Mouse (Mus musculus) spleen, adult 18-20 months (tissue): Measurements from ENCODE around the gene Tspan7.

Experiments
- DNase-seq, 2 experiments: peaks; one replicate each; pipeline ENCODE4 v3.0.0; 2022; ENCODE audit warnings: mixed read lengths in 2 of 2

Gene Tspan7

DNA sequence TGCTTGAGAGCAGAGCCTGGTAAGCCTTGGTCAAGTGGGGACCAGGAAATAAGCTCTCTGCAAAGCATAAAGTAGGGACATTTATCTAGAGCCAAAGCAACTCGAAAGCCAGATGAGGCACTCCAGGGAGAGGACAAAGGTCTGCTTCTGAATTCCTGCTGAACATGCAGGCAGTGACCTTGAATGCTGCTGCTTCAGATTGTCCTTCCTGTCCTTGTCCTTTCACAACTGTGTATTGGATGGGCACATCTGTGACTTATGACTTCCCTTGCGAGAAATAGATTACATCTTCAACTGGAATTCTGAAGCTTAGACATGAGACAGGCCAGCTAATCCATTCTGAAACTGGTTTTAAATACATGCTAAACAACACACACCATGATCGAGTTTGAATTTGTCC, 71.9 kb downstream of the Tspan7 start:
- DNase-seq = no peak

DNA sequence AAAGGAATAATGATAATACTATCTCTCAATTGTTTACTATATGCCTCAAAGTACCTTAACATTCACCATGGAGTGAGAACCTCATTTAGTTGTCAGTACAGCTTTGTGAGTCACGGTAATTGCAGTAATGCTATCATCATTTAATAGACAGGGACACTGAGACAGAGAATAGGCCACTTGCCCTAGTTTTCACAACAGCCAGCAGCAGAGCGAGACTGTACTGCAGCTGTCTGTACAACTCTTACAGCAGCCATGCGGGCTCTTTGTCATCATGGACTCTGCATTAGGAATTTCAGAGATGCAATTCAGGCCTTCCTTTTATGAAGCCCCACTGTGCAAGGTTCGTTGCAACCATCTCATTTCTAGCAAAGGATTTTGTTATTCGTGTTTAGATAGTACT, 72.6 kb downstream of the Tspan7 start:
- no peak for DNase-seq

DNA sequence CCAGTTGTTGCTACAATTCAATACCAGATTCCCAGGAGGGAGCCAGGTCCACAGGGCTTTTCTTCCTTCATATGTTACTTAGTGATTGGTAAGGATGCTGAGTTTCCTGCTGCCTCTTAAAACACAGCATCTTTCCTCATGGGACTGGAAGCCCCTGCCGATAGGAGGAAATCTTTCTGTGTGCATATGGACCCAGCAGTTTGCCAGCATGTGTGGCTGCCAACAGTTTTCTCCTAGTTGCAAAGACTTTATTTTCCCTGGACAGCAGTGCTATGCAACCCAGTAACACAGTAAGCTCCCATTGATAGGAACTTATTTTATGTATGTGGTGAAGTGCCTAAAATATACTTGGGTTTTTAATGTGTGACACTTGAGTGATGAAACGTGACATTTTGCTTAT, 73.7 kb downstream of the Tspan7 start:
- DNase-seq = no peak

DNA sequence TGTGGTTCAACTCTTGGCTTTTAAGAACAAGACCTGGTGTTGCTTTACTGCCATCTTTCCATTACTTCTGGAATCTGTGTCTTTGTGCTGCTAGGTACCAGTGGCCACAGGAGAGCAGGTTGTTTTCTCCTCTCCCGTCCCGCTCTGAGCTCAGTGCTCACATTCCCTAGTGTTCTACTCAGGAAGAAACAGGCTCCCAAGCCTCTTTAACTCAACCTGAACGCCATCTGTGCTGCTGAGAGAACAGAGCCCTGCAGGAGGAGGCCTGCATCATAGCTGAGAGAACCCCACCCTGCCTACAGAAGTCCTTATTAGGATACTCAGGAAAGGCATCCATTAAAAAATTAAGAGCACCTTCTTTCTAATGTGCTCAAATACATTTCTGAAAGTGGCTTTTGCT, 80.9 kb downstream of the Tspan7 start:
- DNase-seq = no peak

DNA sequence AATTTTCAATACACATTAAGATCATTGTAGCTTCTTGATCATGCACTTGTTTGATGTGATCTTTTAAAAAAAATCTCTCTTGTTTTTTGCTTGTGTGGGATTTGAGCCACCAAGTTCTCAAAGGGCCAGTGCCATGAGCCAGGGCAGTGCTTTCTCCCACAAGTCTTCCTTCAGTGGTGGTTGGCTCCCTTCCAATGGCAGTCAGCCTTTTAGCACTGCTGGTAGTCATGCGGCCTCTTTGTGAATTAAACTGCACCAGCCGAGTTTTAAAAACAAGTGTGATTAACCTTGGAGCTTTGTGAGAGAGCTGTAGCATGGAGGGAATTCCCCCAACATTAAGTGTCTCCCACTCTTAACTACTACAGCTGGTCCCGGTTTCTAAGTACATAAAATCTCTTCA, 89.6 kb downstream of the Tspan7 start:
- no peak for DNase-seq

DNA sequence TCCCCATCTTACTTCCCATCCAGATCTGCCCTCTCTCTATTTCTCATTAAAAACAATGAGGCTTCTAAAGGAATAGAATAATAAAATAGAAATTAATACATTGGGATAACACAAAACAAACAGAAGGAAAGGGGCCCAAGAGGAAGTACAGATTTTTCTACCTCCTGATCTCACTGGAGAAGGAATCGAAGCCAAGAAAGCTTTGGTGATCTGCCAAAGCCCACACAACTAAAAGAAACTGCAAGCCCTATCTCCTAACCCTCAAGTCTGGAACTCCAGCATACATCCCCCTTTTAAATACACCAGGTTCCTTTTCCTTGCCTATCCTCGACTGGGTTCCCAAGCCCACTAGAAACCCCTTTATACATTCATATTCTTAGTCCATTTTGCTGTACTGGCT, 90.4 kb downstream of the Tspan7 start:
- DNase-seq = no peak

DNA sequence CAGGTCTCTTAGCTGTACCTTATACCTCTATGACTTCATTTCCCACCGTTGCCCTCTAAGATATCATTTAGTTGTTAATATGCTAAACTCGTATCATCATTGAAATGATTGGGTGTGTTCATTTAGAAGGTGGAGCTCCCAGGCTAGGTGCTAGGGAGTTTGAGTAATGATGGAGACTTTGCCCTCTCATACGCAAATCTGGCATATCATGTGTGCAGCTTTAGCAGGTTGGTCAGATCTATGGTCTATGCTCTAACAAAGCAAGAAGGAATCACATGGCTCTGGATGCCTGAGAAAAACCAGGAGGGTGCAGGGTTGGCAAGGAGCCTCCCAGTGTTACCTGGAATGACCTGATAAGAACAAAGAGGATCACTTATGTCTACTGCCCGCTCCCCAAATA, 91.4 kb downstream of the Tspan7 start:
- no peak for DNase-seq

DNA sequence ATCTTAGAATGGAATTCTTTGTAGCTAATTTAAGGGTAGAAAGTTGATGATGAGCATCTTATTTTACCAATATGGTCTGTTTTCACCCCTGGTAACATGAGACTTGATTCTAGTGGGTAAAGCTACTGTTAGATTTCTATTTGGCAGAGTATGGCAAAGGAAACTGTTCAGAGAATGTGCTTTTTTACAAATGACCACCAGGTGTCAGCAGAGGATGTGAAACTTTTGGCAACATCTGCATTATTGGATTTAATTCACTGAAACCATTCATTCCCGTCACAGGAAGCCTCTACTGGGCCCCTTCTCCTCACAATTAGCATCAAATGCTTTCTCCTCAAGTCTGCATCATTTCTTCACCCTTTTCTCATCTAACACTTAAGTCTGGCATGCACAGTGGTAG, 92.4 kb downstream of the Tspan7 start:
- no peak for DNase-seq

DNA sequence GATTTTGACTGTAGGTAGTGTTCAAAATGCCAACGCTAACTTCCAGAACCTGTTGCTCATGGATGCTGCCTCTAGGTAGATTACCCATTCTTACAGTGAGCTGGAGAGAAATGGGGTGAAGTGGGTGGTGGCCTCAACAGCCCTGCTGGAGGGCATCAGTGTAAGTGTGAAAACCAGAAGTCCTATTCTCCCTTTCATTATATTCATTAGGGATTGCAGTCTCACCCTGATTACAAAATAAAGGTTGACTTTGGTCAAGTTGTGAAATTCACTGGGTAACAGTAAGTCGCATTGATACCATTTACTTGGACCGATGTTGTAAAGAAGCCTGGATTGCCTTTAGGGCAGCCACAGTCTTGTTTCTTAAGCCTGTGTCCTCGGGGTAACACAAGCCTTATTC, 97.8 kb downstream of the Tspan7 start:
- DNase-seq = no peak

DNA sequence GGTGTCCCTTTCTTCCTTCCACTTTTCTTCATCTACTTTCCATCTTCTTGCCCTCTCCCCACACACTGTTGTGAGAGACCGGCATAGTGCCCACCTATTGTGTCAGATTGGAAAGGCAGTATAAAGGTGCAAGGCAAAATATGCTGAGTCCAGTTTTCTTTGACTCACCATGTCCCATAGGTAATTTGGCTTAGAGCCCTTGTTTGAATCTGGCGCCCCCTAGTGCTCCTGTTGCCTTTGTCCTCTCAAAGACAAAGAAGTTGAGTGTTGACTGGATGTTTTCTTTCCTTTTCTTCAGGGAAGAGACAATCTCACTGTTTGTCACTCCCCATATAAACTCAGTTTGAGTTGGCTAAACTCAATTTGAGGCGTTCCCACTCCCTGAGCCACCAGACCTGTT, 107.3 kb downstream of the Tspan7 start:
- no peak for DNase-seq

DNA sequence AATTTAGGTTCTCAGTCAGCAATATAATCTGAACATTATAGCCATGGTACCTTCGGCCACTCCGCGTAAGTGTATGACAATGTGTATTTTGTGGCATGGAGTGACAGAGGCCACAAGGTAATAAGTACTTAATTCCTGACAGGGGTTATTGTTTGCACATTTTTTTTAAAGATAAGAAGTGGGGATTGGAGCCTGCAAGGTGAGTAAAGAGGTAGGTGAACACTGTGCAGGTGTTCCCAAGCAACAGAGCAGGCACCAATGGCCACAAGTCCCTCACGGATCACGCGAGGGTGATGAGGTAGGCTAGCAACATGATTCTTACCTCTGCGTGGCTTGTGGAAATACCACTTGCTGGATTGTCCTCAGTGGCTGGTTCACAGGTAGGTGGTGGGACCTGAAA, 108.6 kb downstream of the Tspan7 start:
- no peak for DNase-seq

DNA sequence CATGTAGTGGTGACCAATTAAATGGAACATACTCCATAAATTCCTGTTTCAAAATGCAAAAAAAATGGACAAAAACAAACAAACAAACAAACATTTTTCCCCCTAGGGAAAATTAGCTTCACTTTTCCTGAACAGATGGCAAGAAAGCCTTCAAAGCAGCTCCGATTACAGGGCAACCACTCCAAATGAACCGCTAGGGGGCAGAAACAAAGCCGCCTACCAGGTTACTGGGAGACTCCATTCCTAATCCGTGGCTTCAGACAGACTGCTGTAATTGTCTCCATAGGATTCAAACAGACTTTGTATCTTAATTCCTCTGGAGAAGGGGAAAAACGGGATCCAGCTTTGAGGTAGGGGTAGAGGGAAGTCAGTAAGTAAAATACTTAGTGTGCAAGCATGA, 132.2 kb downstream of the Tspan7 start:
- DNase-seq = no peak

DNA sequence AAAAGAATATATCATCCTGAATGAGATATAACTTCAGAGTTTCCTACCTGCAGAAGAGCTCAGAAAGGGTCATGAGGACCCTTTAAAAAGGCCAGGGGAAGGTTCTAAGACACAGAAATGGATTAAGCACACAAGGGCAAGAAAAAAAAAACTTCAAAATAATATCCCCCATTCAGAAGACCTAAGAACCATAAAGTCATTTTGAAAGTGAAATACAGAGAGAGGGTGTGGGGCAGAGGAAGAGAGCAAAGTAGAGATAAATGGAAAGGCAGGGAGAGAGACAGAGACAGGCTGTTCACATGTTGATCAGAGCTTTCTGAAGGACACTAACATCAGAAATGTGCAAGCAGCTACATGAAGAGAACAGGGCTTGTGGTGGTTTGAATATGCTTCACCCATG, 156.1 kb downstream of the Tspan7 start:
- DNase-seq = no peak
